Mouse (Mus musculus) forebrain, embryonic 13.5 days (tissue): Measurements from ENCODE around the gene Ankdd1b. TPM values are rescaled to one million over a fixed set of nuclear protein-coding genes. Genes with fewer than 3 reads are reported as not detected.

Experiments
- ATAC-seq: fragments of 200-750 bp; cut with Nextera tagmentation; 2 replicates; pipeline ENCODE4 v1.8.0; 2017
- H3K27ac ChIP-seq: fragments of 300-500 bp; sonication (generic); 2 replicates; pipeline ENCODE4 v1.5.1; 2015; ENCODE audit warnings: inconsistent platforms, mild to moderate bottlenecking, moderate library complexity
- H3K27me3 ChIP-seq: fragments of 300-500 bp; sonication (generic); 2 replicates; pipeline ENCODE4 v1.6.1; 2015; ENCODE audit warnings: mild to moderate bottlenecking, inconsistent platforms
- H3K36me3 ChIP-seq: fragments of 300-500 bp; sonication (generic); 2 replicates; pipeline ENCODE4 v1.6.1; 2015; ENCODE audit warnings: mild to moderate bottlenecking, inconsistent platforms; ENCODE audit not compliant: poor library complexity, severe bottlenecking
- H3K4me1 ChIP-seq: fragments of 300-500 bp; sonication (generic); 2 replicates; pipeline ENCODE4 v1.6.1; 2015; ENCODE audit warnings: inconsistent platforms
- H3K4me2 ChIP-seq: fragments of 300-500 bp; sonication (generic); 2 replicates; pipeline ENCODE4 v1.6.1; 2015; ENCODE audit warnings: inconsistent platforms, mild to moderate bottlenecking, moderate library complexity
- H3K4me3 ChIP-seq: fragments of 300-500 bp; sonication (generic); 2 replicates; pipeline ENCODE4 v1.5.1; 2015; ENCODE audit warnings: mild to moderate bottlenecking, inconsistent platforms
- H3K9ac ChIP-seq: fragments of 300-500 bp; sonication (generic); 2 replicates; pipeline ENCODE4 v1.6.1; 2015; ENCODE audit warnings: mild to moderate bottlenecking, inconsistent platforms
- H3K9me3 ChIP-seq: fragments of 300-500 bp; sonication (generic); replicated peaks from 2 replicates; pipeline ENCODE4 v1.6.1; 2016; ENCODE audit warnings: inconsistent platforms
- WGBS: fragments of 180-500 bp; shearing (Covaris S2); methylation state at CpG from one replicate; pipeline ENCODE4 v1.1.7; 2015; 5-methylcytosine and 5-hydroxymethylcytosine counted together
- polyA plus RNA-seq: library from polyadenylated mRNA; unstranded; fragments of >200 nt; fragmentation: Nextera tagmentation; extraction: Ambion mirVana; gene quantifications from 2 replicates; pipeline ENCODE4 v1.2.1, GENCODE M21; 2015

Gene Ankdd1b
- polyA plus RNA-seq, 1 experiment from 2014 or later, result not detected

DNA sequence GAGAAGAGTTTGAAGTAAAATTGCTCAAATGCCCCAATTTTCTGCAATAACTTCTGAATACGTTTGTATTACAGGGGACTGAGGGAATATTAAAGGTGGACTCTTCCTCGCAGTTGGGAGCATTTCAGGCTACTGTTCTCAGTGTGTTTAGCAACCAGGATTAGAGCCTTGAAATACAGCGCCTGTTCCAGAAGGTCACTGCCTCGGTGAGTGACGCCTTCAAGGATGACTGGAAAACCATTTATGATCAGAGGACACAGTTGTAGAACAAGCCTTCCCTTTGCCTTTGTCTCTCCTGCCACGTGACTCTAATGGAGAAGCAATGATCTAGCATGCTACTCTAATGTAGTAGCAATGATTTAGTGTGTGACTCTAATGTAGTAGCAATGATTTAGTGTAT, 17.0 kb upstream of the Ankdd1b start:
- Histone ChIP-seq H3K9ac (no peak overlapping the region), H3K27me3 (no peaks in the 10 kb centered on the region), H3K36me3 (peaks cover 17% of the 10 kb centered on the region), H3K27ac (no peak overlapping the region), H3K9me3 (no peaks in the 10 kb centered on the region; the same call in 1 of the 2 replicates), H3K4me2 (no peak overlapping the region), H3K4me3 (no peak overlapping the region), H3K4me1 (no peaks in the 10 kb centered on the region)
- ATAC-seq, result no peak
- WGBS, result 92% methylated on average over 6 of the region's 6 CpGs

DNA sequence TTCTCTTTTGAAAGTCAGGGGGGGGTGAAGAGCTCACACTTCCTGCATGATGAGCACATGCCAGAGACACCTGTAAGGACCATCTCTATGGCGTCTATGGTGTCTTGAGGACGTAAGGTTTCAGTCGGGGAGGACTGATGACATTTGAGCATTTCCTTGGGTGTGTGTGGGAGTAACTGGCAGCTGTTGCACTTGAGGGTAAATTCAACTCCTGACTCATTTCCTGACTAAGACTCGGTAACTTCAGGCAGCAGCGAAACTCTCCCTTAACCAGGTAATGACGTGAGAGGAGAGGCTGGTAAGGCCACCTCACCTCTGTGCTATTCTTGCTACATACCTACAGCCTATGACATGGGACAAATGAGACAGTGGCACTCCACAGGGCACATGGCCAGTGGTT, 16.2 kb upstream of the Ankdd1b start:
- H3K27ac ChIP-seq, result no peak overlapping the region
- WGBS, result 94% methylated on average over 6 of the region's 6 CpGs

DNA sequence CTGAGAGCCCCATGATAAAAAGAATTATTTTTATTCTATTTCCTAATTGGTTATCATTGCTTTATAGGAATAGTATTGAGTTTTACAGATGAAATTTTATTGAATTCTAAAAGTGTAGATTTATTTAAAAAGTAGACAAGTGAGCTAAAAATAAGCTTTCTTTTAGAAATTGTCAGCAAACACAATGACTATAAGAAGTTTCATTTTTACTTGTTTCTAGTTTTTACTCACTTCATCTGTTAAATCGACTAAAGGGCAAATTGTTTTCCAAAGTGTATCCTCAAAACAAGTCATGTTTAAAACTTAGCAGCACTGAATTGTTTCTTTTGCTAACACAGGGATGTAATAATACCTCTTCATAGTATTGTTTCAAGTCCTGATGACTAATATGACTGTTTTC, 8.0 kb upstream of the Ankdd1b start:
- H3K4me1 ChIP-seq, result no peaks in the 10 kb centered on the region
- 89% methylated on average over 1 of the region's 1 CpGs for WGBS
- no peaks in the 10 kb centered on the region for H3K27me3 ChIP-seq

More for the DNA sequence above, 16.2 kb upstream of the Ankdd1b start:
- Histone ChIP-seq H3K27me3 (no peaks in the 10 kb centered on the region), H3K4me1 (no peaks in the 10 kb centered on the region), H3K36me3 (peaks cover 17% of the 10 kb centered on the region), H3K9ac (no peak overlapping the region), H3K4me3 (no peak overlapping the region), H3K9me3 (no peaks in the 10 kb centered on the region; the same call in 1 of the 2 replicates), H3K4me2 (no peak overlapping the region)
- no peak for ATAC-seq

DNA sequence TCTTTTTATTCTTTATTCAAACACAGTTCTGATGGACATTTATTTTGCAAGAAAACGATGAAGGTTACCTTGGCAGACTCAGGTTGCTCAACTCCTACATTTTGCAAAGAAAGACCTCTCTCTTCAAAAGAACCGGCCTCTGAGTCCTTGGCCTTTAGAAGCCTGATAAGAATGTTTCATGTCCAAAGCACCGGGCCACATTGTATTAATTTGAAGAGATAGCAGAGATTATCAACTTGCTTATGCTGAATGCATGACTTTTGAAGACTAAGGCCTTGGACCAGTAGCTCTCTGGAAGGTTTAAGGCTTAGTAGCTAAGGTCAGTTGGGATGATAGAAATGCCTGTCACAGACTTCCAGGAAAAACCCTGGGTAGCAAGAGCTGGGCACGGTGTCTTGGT, 6.2 kb upstream of the Ankdd1b start:
- 94% methylated on average over 4 of the region's 4 CpGs for WGBS
- Histone ChIP-seq H3K4me2 (no peak overlapping the region), H3K9ac (no peak overlapping the region), H3K27me3 (no peaks in the 10 kb centered on the region), H3K36me3 (no peaks in the 10 kb centered on the region), H3K27ac (no peak overlapping the region), H3K9me3 (no peaks in the 10 kb centered on the region), H3K4me1 (no peaks in the 10 kb centered on the region), H3K4me3 (no peak overlapping the region)
- ATAC-seq, result no peak

More for the DNA sequence above, 8.0 kb upstream of the Ankdd1b start:
- no peak overlapping the region for H3K9ac ChIP-seq
- no peaks in the 10 kb centered on the region for H3K9me3 ChIP-seq
- H3K4me3 ChIP-seq, result no peak overlapping the region
- H3K4me2 ChIP-seq, result no peak overlapping the region
- H3K27ac ChIP-seq, result no peak overlapping the region
- ATAC-seq, result no peak
- H3K36me3 ChIP-seq, result no peaks in the 10 kb centered on the region

DNA sequence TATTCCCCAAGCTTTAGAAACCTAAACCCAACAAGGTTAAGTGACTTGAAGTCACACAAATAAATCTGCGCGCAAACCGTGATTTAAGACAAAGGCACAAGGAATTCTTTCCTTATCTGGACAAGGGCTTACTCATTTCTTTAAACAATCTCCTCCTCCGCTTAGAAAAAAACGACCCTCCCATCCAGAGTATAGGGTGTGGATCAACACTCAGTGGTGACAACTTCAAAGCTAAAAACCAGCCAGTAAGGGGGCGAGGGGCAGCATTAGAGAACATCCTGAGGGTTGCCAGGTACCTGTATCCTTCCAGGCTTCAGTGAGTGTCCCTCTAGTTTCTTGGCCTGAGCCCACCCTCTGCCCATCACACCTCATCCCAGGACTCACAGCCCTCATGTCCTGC, 442 bp downstream of the Ankdd1b start:
- Histone ChIP-seq H3K4me3 (no peak overlapping the region), H3K4me1 (no peaks in the 10 kb centered on the region), H3K9me3 (no peaks in the 10 kb centered on the region), H3K36me3 (no peaks in the 10 kb centered on the region), H3K9ac (no peak overlapping the region), H3K27me3 (no peaks in the 10 kb centered on the region), H3K4me2 (no peak overlapping the region), H3K27ac (no peak overlapping the region)
- WGBS, result 85% methylated on average over 6 of the region's 6 CpGs
- ATAC-seq, result no peak

DNA sequence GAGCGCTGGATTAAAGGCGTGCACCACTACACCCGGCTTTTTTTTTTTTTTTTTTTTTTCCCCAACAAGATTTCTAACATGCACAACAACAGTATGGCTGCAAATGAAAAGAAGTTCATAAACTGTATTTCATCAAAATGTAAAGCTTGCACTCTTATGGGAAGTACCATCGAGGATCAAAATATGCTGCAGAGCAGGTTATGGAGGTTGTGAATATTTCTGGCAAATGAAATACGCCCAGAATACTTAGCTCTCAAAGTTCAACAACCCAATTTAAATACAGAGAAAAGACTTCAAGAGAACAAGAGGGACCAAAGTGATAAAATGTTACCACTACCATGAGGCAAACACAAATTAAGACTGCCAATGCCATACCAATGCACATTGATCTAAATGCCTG, 2.3 kb downstream of the Ankdd1b start:
- H3K4me3 ChIP-seq, result no peak overlapping the region
- no peak overlapping the region for H3K27ac ChIP-seq
- WGBS, result 90% methylated on average over 5 of the region's 5 CpGs
- H3K27me3 ChIP-seq, result no peaks in the 10 kb centered on the region
- H3K4me2 ChIP-seq, result no peak overlapping the region
- ATAC-seq, result no peak
- H3K4me1 ChIP-seq, result no peaks in the 10 kb centered on the region
- no peaks in the 10 kb centered on the region for H3K9me3 ChIP-seq
- H3K36me3 ChIP-seq, result no peaks in the 10 kb centered on the region
- H3K9ac ChIP-seq, result no peak overlapping the region

DNA sequence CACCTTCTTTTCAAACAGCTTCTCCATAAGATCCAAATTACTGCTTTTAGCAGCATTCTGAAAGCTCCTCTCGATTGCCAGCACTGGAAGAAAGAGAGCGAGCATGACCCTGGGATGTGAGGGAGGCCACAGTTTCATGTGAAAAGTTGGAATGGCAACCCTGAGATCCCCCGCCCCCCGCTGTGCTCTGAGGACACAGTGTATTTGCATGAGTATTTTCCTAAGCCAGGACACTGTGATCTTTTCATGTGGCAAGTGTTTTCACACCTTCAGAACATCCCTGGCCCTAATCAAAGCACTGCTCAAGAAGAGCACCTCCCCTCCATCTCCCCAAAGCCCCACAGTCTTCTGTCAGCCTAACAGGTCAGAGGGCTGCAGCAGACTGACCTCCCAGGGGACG, 5.7 kb downstream of the Ankdd1b start:
- H3K9me3 ChIP-seq, result no peaks in the 10 kb centered on the region
- 65% methylated on average over 5 of the region's 5 CpGs for WGBS

DNA sequence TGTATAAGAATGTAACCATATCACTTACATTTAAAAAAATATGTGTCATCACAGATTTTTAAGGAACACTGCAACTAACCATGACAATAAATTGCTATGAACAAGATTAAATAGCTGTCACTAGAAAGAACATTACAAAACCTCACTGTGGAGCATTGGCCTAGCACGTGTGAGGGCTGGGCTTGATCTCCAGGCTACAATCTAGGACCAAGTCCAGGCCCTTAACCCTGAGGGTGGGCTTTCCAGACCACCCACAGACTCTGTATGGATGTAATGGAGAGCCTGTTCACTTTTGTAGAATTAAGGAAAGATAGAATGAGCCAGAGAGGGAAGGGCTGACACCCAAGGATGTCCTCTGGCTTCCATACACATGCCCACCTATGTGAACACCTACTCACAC, 8.4 kb downstream of the Ankdd1b start:
- WGBS, result 71% methylated on average over 1 of the region's 1 CpGs
- Histone ChIP-seq H3K9me3 (no peaks in the 10 kb centered on the region), H3K9ac (no peak overlapping the region), H3K27me3 (no peaks in the 10 kb centered on the region), H3K27ac (no peak overlapping the region), H3K4me2 (no peak overlapping the region), H3K36me3 (no peaks in the 10 kb centered on the region), H3K4me1 (no peaks in the 10 kb centered on the region), H3K4me3 (no peak overlapping the region)
- ATAC-seq, result no peak

More for the DNA sequence above, 5.7 kb downstream of the Ankdd1b start:
- Histone ChIP-seq H3K4me1 (no peaks in the 10 kb centered on the region), H3K4me2 (no peak overlapping the region), H3K27me3 (no peaks in the 10 kb centered on the region), H3K36me3 (no peaks in the 10 kb centered on the region), H3K27ac (no peak overlapping the region), H3K4me3 (no peak overlapping the region), H3K9ac (no peak overlapping the region)
- ATAC-seq, result no peak

DNA sequence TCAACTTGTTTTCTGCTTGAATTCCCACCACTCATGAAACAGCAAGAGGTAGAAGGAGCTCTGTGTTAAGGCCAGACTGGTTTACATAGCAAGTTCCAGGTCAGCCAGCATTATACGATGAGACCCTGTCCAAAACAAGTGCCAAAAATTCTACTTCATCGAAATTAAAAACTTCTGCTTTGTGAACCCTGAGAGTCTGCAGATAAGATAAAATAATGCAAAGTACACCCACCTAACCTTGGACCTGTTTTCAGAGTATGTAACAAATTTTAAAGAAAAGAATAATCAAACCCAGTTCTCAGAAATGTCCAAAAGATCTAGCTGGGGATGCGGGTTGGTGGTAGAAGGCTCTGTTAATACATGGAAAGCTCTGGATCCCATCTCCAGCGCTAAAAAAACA, 12.4 kb downstream of the Ankdd1b start:
- WGBS, result 84% methylated on average over 4 of the region's 4 CpGs
- H3K27ac ChIP-seq, result no peak overlapping the region
- H3K9me3 ChIP-seq, result no peaks in the 10 kb centered on the region
- H3K4me2 ChIP-seq, result no peak overlapping the region
- H3K27me3 ChIP-seq, result no peaks in the 10 kb centered on the region
- H3K36me3 ChIP-seq, result no peaks in the 10 kb centered on the region
- H3K4me3 ChIP-seq, result no peak overlapping the region
- no peaks in the 10 kb centered on the region for H3K4me1 ChIP-seq
- no peak overlapping the region for H3K9ac ChIP-seq
- no peak for ATAC-seq

DNA sequence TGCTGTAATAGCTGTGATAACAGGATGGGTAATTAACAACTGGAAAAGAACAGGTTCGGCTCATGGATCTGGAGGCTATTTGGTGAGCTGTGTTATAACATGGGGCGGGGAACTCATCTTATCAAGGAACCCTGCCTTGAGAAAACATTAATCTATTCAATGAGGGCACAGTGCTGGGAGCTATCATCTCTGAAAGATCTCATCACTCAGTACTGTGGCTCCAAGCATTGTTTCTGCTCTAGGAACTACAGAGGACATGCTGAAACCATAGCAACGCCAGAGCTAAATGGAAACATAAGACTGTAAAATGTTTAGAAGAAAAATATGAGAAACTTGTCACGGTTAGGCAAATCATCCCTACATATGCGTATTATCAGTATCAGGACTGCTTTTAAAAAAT, 13.0 kb downstream of the Ankdd1b start:
- WGBS, result 90% methylated on average over 5 of the region's 5 CpGs
- no peaks in the 10 kb centered on the region for H3K9me3 ChIP-seq
- no peak overlapping the region for H3K4me3 ChIP-seq
- H3K9ac ChIP-seq, result no peak overlapping the region
- no peak overlapping the region for H3K27ac ChIP-seq
- H3K27me3 ChIP-seq, result no peaks in the 10 kb centered on the region
- H3K4me1 ChIP-seq, result no peaks in the 10 kb centered on the region
- no peaks in the 10 kb centered on the region for H3K36me3 ChIP-seq
- no peak overlapping the region for H3K4me2 ChIP-seq
- no peak for ATAC-seq

DNA sequence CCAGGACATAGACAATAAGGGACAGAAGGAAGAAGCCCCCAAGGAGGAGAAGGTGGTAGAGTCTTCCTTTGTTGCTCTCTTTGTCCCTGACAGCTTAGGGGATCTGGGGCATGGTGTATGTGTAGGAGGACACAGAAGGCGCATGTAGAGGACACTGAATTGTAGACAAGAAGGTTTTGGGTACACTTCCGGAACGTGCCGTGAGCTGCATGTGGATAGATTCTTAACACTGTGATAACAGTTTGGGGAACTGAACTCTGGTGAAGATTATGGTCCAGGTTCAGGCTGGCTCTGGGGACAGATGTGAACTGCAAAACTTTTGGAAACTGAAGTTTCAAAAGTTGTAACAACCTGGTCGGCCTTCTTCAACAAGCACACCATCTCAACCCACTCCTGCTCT, 13.4 kb downstream of the Ankdd1b start:
- H3K27ac ChIP-seq, result no peak overlapping the region

DNA sequence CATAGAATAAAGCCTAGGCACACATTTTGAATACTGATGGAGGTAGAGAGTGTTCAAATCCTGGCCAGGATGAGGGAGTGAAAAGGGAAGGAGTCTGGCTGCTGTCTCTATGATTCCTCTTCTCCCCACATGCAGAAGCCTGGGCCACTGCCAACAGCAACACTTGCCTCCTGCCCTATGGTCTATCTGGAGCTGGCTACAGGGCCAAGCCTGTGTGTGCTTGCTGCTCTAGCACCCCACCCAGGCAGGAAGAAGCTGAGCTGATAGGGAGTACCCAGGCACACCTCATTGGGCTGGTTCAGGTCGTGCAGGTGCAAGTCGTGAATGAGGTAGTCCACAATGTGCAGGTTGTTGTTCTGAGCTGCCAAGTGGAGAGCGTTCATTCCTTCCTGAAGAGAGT, 16.7 kb downstream of the Ankdd1b start:
- H3K4me2 ChIP-seq, result no peak overlapping the region
- no peak overlapping the region for H3K27ac ChIP-seq
- no peaks in the 10 kb centered on the region for H3K9me3 ChIP-seq
- ATAC-seq, result no peak
- H3K27me3 ChIP-seq, result no peaks in the 10 kb centered on the region
- no peak overlapping the region for H3K9ac ChIP-seq
- H3K4me3 ChIP-seq, result no peak overlapping the region
- 83% methylated on average over 3 of the region's 3 CpGs for WGBS
- H3K4me1 ChIP-seq, result no peaks in the 10 kb centered on the region
- H3K36me3 ChIP-seq, result no peaks in the 10 kb centered on the region

More for the DNA sequence above, 13.4 kb downstream of the Ankdd1b start:
- Histone ChIP-seq H3K9ac (no peak overlapping the region), H3K4me2 (no peak overlapping the region), H3K4me1 (no peaks in the 10 kb centered on the region), H3K4me3 (no peak overlapping the region), H3K27me3 (no peaks in the 10 kb centered on the region), H3K9me3 (no peaks in the 10 kb centered on the region), H3K36me3 (no peaks in the 10 kb centered on the region)
- ATAC-seq, result no peak
- 97% methylated on average over 5 of the region's 5 CpGs for WGBS

DNA sequence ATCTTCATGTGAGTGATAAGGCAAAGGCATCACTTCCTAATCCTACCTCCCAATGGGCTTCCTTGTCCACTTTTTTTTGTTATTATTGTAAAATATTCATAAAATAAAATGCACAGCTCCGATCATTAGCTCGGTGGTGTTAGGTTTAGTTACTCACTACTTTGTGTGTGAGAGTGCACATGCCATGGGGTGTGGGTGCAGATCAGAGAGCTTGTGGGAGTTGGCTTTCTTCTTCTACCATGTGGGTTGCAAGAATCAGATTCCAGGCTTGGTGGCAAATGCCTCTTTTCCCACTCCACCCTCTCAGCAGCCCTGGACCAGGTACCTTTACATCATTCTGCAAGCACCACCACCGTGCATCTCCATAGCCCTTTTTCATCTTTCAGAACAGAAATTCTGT, 18.4 kb downstream of the Ankdd1b start:
- no peak for ATAC-seq
- WGBS, result 93% methylated on average over 3 of the region's 3 CpGs

More for the DNA sequence above, 18.4 kb downstream of the Ankdd1b start:
- Histone ChIP-seq H3K27me3 (no peaks in the 10 kb centered on the region), H3K36me3 (no peaks in the 10 kb centered on the region), H3K4me3 (no peak overlapping the region), H3K4me2 (no peak overlapping the region), H3K9me3 (no peaks in the 10 kb centered on the region), H3K9ac (no peak overlapping the region), H3K27ac (no peak overlapping the region), H3K4me1 (no peaks in the 10 kb centered on the region)
